Mouse (Mus musculus): Measurements from ENCODE around the gene Krt19. TPM values are rescaled to one million over a fixed set of nuclear protein-coding genes. Genes with fewer than 3 reads are reported as not detected.

The Krt19 gene
- polyA plus RNA-seq, 1 experiment from 2014 or later: 374 TPM

- DNase-seq (ENCODE audit: low spot score) (peak; percentile 96), ATAC-seq (replicated peaks; ENCODE audit: low FRiP score, low TSS enrichment, low read depth) (peak; percentile 41)
- peaks cover 3% of the 10 kb centered on the region; the same call in 1 of the 2 replicates for H3K4me1 ChIP-seq (replicated peaks; ENCODE audit: control insufficient read depth, insufficient read depth, low read length)
- peak overlapping the region; percentile 44 for H3K27ac ChIP-seq (ENCODE audit: low read depth)
- WGBS: 26% methylated on average over 14 of the region's 14 CpGs
- no peaks in the 10 kb centered on the region for H3K36me3 ChIP-seq (ENCODE audit: control insufficient read depth, insufficient read depth, low read length)
- H3K9ac ChIP-seq (ENCODE audit: low read length): no peak overlapping the region
- no peaks in the 10 kb centered on the region for H3K27me3 ChIP-seq (replicated peaks; ENCODE audit: control insufficient read depth, insufficient read depth, low read length)
- no peak overlapping the region for H3K4me2 ChIP-seq (ENCODE audit: low read length)
- no peak overlapping the region for H3K4me3 ChIP-seq (ENCODE audit: low read depth, low read length)
- H3K9me3 ChIP-seq (ENCODE audit: control insufficient read depth, low read length): no peaks in the 10 kb centered on the region
Measured at GRCm38 (mm10) chr11:100168765-100169762, 20.6 kb upstream of the Krt19 start.

GRCm38 (mm10) chr11:100168071-100168470, 19.6 kb upstream of the Krt19 start:
- Histone ChIP-seq H3K9me3 (ENCODE audit: control insufficient read depth, low read length) (no peaks in the 10 kb centered on the region), H3K27ac (ENCODE audit: low read depth) (no peak overlapping the region), H3K4me2 (ENCODE audit: low read length) (no peak overlapping the region), H3K4me1 (replicated peaks; ENCODE audit: control insufficient read depth, insufficient read depth, low read length) (peaks cover 5% of the 10 kb centered on the region; the same call in 1 of the 2 replicates), H3K4me3 (ENCODE audit: low read depth, low read length) (no peak overlapping the region), H3K27me3 (replicated peaks; ENCODE audit: control insufficient read depth, insufficient read depth, low read length) (no peaks in the 10 kb centered on the region), H3K36me3 (ENCODE audit: control insufficient read depth, insufficient read depth, low read length) (no peaks in the 10 kb centered on the region), H3K9ac (ENCODE audit: low read length) (no peak overlapping the region)
- DNase-seq (ENCODE audit: low spot score) (no peak), ATAC-seq (replicated peaks; ENCODE audit: low FRiP score, low TSS enrichment, low read depth) (peak; percentile 67)
- 57% methylated on average over 8 of the region's 8 CpGs for WGBS

- DNase-seq (ENCODE audit: low spot score) (no peak), ATAC-seq (replicated peaks; ENCODE audit: low FRiP score, low TSS enrichment, low read depth) (no peak; the same call in 1 of the 2 replicates)
- Histone ChIP-seq H3K27me3 (replicated peaks; ENCODE audit: control insufficient read depth, insufficient read depth, low read length) (no peaks in the 10 kb centered on the region), H3K9me3 (ENCODE audit: control insufficient read depth, low read length) (no peaks in the 10 kb centered on the region), H3K36me3 (ENCODE audit: control insufficient read depth, insufficient read depth, low read length) (no peaks in the 10 kb centered on the region), H3K4me2 (ENCODE audit: low read length) (no peak overlapping the region), H3K4me1 (replicated peaks; ENCODE audit: control insufficient read depth, insufficient read depth, low read length) (peaks cover 5% of the 10 kb centered on the region; the same call in 1 of the 2 replicates), H3K9ac (ENCODE audit: low read length) (no peak overlapping the region), H3K27ac (ENCODE audit: low read depth) (peak overlapping the region; percentile 47; the same call in 1 of the 2 replicates), H3K4me3 (ENCODE audit: low read depth, low read length) (no peak overlapping the region)
- 29% methylated on average over 7 of the region's 7 CpGs for WGBS
Measured at GRCm38 (mm10) chr11:100164392-100164791, 15.9 kb upstream of the Krt19 start.

GRCm38 (mm10) chr11:100157908-100158477, 9.5 kb upstream of the Krt19 start:
- H3K9ac ChIP-seq (ENCODE audit: low read length): no peak overlapping the region
- H3K27ac ChIP-seq (ENCODE audit: low read depth): peak overlapping the region; percentile 69
- no peak overlapping the region for H3K4me3 ChIP-seq (ENCODE audit: low read depth, low read length)
- 49% methylated on average over 6 of the region's 6 CpGs for WGBS
- H3K9me3 ChIP-seq (ENCODE audit: control insufficient read depth, low read length): no peaks in the 10 kb centered on the region
- no peak for DNase-seq (ENCODE audit: low spot score)
- ATAC-seq (replicated peaks; ENCODE audit: low FRiP score, low TSS enrichment, low read depth): peak; percentile 47; the same call in 1 of the 2 replicates
- peaks cover 5% of the 10 kb centered on the region; the same call in 1 of the 2 replicates for H3K4me1 ChIP-seq (replicated peaks; ENCODE audit: control insufficient read depth, insufficient read depth, low read length)
- H3K27me3 ChIP-seq (replicated peaks; ENCODE audit: control insufficient read depth, insufficient read depth, low read length): no peaks in the 10 kb centered on the region
- H3K36me3 ChIP-seq (ENCODE audit: control insufficient read depth, insufficient read depth, low read length): no peaks in the 10 kb centered on the region
- H3K4me2 ChIP-seq (ENCODE audit: low read length): no peak overlapping the region

GRCm38 (mm10) chr11:100157331-100157730, 8.9 kb upstream of the Krt19 start:
- DNase-seq (ENCODE audit: low spot score) (no peak), ATAC-seq (replicated peaks; ENCODE audit: low FRiP score, low TSS enrichment, low read depth) (no peak)
- H3K9me3 ChIP-seq (ENCODE audit: control insufficient read depth, low read length): no peaks in the 10 kb centered on the region
- H3K27me3 ChIP-seq (replicated peaks; ENCODE audit: control insufficient read depth, insufficient read depth, low read length): no peaks in the 10 kb centered on the region
- peaks cover 10% of the 10 kb centered on the region; the same call in 1 of the 2 replicates for H3K4me1 ChIP-seq (replicated peaks; ENCODE audit: control insufficient read depth, insufficient read depth, low read length)
- no peaks in the 10 kb centered on the region for H3K36me3 ChIP-seq (ENCODE audit: control insufficient read depth, insufficient read depth, low read length)
- H3K9ac ChIP-seq (ENCODE audit: low read length): no peak overlapping the region
- peak overlapping the region; percentile 69 for H3K27ac ChIP-seq (ENCODE audit: low read depth)
- no peak overlapping the region for H3K4me2 ChIP-seq (ENCODE audit: low read length)
- H3K4me3 ChIP-seq (ENCODE audit: low read depth, low read length): no peak overlapping the region
- WGBS: 64% methylated on average over 3 of the region's 3 CpGs

GRCm38 (mm10) chr11:100155497-100156255, 7.2 kb upstream of the Krt19 start:
- H3K4me2 ChIP-seq (ENCODE audit: low read length): no peak overlapping the region

GRCm38 (mm10) chr11:100147566-100148353, 705 bp downstream of the Krt19 start:
- no peak for DNase-seq (ENCODE audit: low spot score)
- Histone ChIP-seq H3K4me2 (ENCODE audit: low read length) (no peak overlapping the region), H3K27ac (ENCODE audit: low read depth) (0 out of 2 replicates have a peak overlapping the region, but pooled peaks have one; percentile 38), H3K4me1 (replicated peaks; ENCODE audit: control insufficient read depth, insufficient read depth, low read length) (peaks cover 16% of the 10 kb centered on the region), H3K9me3 (ENCODE audit: control insufficient read depth, low read length) (no peaks in the 10 kb centered on the region), H3K27me3 (replicated peaks; ENCODE audit: control insufficient read depth, insufficient read depth, low read length) (peaks cover 19% of the 10 kb centered on the region), H3K9ac (ENCODE audit: low read length) (no peak overlapping the region), H3K36me3 (ENCODE audit: control insufficient read depth, insufficient read depth, low read length) (no peaks in the 10 kb centered on the region), H3K4me3 (ENCODE audit: low read depth, low read length) (no peak overlapping the region)
- ATAC-seq (replicated peaks; ENCODE audit: low FRiP score, low TSS enrichment, low read depth): no peak; the same call in 1 of the 2 replicates
- 33% methylated on average over 5 of the region's 5 CpGs for WGBS

More at GRCm38 (mm10) chr11:100155497-100156255, 7.2 kb upstream of the Krt19 start:
- H3K4me1 ChIP-seq (replicated peaks; ENCODE audit: control insufficient read depth, insufficient read depth, low read length): peaks cover 10% of the 10 kb centered on the region; the same call in 1 of the 2 replicates
- no peak for DNase-seq (ENCODE audit: low spot score)
- 65% methylated on average over 8 of the region's 8 CpGs for WGBS
- no peaks in the 10 kb centered on the region for H3K9me3 ChIP-seq (ENCODE audit: control insufficient read depth, low read length)
- ATAC-seq (replicated peaks; ENCODE audit: low FRiP score, low TSS enrichment, low read depth): no peak
- no peak overlapping the region for H3K9ac ChIP-seq (ENCODE audit: low read length)
- H3K27ac ChIP-seq (ENCODE audit: low read depth): peak overlapping the region; percentile 62; the same call in 1 of the 2 replicates
- H3K36me3 ChIP-seq (ENCODE audit: control insufficient read depth, insufficient read depth, low read length): no peaks in the 10 kb centered on the region
- no peaks in the 10 kb centered on the region for H3K27me3 ChIP-seq (replicated peaks; ENCODE audit: control insufficient read depth, insufficient read depth, low read length)
- H3K4me3 ChIP-seq (ENCODE audit: low read depth, low read length): no peak overlapping the region

All from intestine, embryonic 14.5 days (tissue).